Mouse (Mus musculus) kidney, embryonic 14.5 days (tissue): ENCODE measurements around the gene Khk. TPM values are rescaled to one million over a fixed set of nuclear protein-coding genes. Genes with fewer than 3 reads are reported as not detected.
"Not testable (repeated sequence)": the region's sequence is repeated elsewhere in the genome, so short reads cannot be mapped to it uniquely, and the experiment has no call there.

Experiments used
- ATAC-seq: fragments of 200-750 bp; cut with Nextera tagmentation; 2 replicates; pipeline ENCODE4 v1.8.0; 2017; ENCODE audit warnings: moderate number of reproducible peaks, mild to moderate bottlenecking, moderate TSS enrichment, moderate library complexity; ENCODE audit not compliant: low FRiP score, low TSS enrichment
- H3K27ac ChIP-seq: fragments of 300-500 bp; sonication (generic); 2 replicates; pipeline ENCODE4 v1.5.1; 2014; ENCODE audit warnings: low read depth, mild to moderate bottlenecking, low read length, moderate library complexity, mixed read lengths
- H3K27me3 ChIP-seq: fragments of 300-500 bp; sonication (generic); 2 replicates; pipeline ENCODE4 v1.6.1; 2014; ENCODE audit warnings: mild to moderate bottlenecking, low read length; ENCODE audit not compliant: control insufficient read depth, insufficient read depth
- H3K36me3 ChIP-seq: fragments of 300-500 bp; sonication (generic); 2 replicates; pipeline ENCODE4 v1.6.1; 2014; ENCODE audit warnings: low read length, mixed read lengths; ENCODE audit not compliant: control insufficient read depth, insufficient read depth
- H3K4me1 ChIP-seq: fragments of 300-500 bp; sonication (generic); 2 replicates; pipeline ENCODE4 v1.6.1; 2014; ENCODE audit warnings: low read length, mixed read lengths; ENCODE audit not compliant: control insufficient read depth, insufficient read depth
- H3K4me2 ChIP-seq: fragments of 300-500 bp; sonication (generic); replicated peaks from 2 replicates; pipeline ENCODE4 v1.6.1; 2014; ENCODE audit warnings: low read depth, mild to moderate bottlenecking, low read length
- H3K4me3 ChIP-seq: fragments of 300-500 bp; sonication (generic); 2 replicates; pipeline ENCODE4 v1.5.1; 2014; ENCODE audit warnings: mild to moderate bottlenecking, low read length
- H3K9ac ChIP-seq: fragments of 300-500 bp; sonication (generic); 2 replicates; pipeline ENCODE4 v1.6.1; 2014; ENCODE audit warnings: low read depth, mild to moderate bottlenecking, low read length, moderate library complexity
- H3K9me3 ChIP-seq: fragments of 300-500 bp; sonication (generic); 2 replicates; pipeline ENCODE4 v1.6.1; 2016; ENCODE audit warnings: low read length; ENCODE audit not compliant: control insufficient read depth
- WGBS: fragments of 180-500 bp; shearing (Covaris S2); extraction: QIAGEN DNeasy Blood & Tissue Kit; methylation state at CpG from one replicate; pipeline ENCODE4 v1.1.7; 2014; 5-methylcytosine and 5-hydroxymethylcytosine counted together
- polyA plus RNA-seq: library from polyadenylated mRNA; unstranded; fragments of >200 nt; fragmentation: Nextera tagmentation; extraction: Ambion mirVana; gene quantifications from 2 replicates; pipeline ENCODE4 v1.2.1, GENCODE M21; 2014

Gene Khk
- polyA plus RNA-seq, result 29.7 and 31.4 TPM in 2 replicates

DNA sequence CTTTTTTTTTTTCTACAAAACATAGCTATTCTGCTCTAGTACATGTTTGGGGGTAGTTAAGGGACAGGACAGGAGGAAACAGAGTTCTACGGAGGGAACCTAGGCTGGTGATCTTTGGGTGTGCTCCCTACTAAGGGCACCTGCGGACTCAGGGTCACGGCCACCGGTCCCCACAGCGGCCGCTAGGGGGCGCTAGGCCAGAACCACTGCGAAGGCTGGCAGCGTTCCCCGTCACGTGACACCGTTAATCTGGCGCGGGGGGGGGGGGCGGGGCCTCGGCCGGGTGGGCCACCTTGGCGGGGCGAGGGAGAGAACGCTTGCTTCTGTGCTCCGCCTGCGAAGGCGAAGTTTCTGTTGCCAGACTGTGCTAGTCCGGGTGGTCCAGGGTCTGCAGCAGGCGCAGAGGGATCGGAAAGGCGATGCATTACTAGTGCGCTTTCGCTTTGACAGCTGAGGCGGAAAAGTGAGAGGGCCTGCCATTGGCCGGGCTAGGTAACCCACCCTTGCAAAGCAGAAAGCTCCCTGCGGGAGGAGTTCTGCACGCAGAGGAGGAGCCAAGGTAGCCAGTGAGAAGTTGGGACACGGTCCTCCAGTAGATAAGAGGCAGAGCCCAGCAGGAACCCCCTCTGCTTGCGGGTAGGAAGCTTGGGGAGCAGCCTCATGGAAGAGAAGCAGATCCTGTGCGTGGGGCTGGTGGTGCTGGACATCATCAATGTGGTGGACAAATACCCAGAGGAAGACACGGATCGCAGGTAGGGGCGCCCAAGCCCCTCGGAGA is at the start of gene Khk:
Khk (plus strand) TSS at position 176 of the 778 bp plus-strand sequence.
- Histone ChIP-seq H3K27ac (peak within 1 kb of the TSS; percentile 81; the same call in 1 of the 2 replicates), H3K4me1 (peaks cover 12% of the 10 kb centered on the region), H3K4me3 (peak within 1 kb of the TSS; percentile 45), H3K9ac (peak within 1 kb of the TSS; percentile 63), H3K36me3 (peaks cover 45% of the 10 kb centered on the region), H3K4me2 (peak within 1 kb of the TSS; percentile 61), H3K9me3 (no peaks in the 10 kb centered on the region), H3K27me3 (no peaks in the 10 kb centered on the region)
- 1% methylated on average over 39 of the region's 40 CpGs for WGBS
- ATAC-seq, result peak; percentile 88

DNA sequence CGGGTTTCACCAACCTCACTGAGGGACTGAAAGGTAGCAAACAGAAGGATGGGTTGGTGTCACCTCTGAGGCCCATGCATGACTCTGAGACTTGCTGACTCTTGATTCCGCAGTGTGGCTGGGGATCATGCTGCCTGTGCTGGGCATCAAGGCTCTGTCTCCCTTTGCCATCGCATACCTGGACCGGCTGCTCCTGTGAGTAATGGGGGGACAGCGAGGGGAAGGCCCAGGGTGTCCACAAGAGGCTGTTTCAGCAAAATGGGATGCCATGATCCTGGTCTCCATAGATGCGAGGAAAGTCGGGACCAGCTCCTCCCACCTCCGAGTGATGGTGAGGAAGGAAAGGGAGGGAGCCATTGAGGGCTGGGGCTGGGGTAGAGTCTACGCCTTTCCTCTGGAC is 48.7 kb upstream of the Khk start:
- Histone ChIP-seq H3K9ac (no peak overlapping the region), H3K4me1 (peaks cover 5% of the 10 kb centered on the region), H3K27me3 (no peaks in the 10 kb centered on the region), H3K36me3 (peaks cover 66% of the 10 kb centered on the region), H3K4me3 (no peak overlapping the region), H3K9me3 (no peaks in the 10 kb centered on the region), H3K27ac (no peak overlapping the region), H3K4me2 (no peak overlapping the region)
- WGBS, result 94% methylated on average over 9 of the region's 9 CpGs
- no peak for ATAC-seq

DNA sequence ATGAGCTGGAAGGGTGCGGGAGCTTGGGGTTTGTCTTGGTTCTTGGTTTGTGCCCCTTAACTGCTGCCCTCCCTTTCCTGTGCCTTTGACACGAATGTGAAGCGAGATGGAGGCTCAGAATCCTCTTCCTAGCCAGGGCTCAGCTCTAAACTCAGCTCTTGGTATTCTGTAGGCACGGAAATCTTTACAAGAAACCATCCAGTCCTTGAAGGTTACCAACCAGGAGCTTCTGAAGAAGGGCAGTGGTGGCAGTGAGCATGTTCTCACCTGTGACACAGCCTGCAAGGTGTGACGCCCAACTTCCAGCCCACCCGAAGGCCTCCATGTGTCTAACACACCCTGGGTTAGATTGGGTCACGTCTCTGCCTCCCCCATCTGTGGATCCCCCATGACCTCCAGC is 46.9 kb upstream of the Khk start:
- Histone ChIP-seq H3K4me3 (no peak overlapping the region), H3K9ac (no peak overlapping the region), H3K4me1 (peaks cover 5% of the 10 kb centered on the region), H3K36me3 (peaks cover 72% of the 10 kb centered on the region), H3K27ac (no peak overlapping the region), H3K4me2 (no peak overlapping the region), H3K9me3 (no peaks in the 10 kb centered on the region), H3K27me3 (no peaks in the 10 kb centered on the region)
- WGBS, result 91% methylated on average over 7 of the region's 7 CpGs
- ATAC-seq, result no peak

DNA sequence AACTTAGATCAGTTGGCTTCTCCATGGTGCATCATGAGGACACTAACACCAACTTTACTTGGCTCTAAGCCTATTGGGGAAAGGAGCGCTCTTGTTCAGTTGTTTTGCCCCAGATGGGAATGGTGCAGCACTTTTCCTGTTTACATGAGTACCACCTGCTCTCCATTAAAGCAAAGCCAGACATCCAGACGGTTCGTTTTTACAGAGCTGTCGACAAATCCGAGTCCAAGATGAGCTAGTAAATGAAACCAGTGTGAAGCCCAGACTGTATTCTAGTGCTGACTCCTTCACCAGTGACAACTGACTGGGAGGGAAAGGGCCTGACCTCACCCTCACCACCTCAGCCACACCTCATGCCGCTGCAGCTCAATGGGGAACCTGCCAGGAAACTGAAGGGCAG is 42.6 kb upstream of the Khk start:
- H3K9ac ChIP-seq, result no peak overlapping the region
- ATAC-seq, result no peak
- H3K27me3 ChIP-seq, result no peaks in the 10 kb centered on the region
- H3K4me2 ChIP-seq, result no peak overlapping the region
- no peak overlapping the region for H3K4me3 ChIP-seq
- no peaks in the 10 kb centered on the region for H3K9me3 ChIP-seq
- peaks cover 45% of the 10 kb centered on the region for H3K36me3 ChIP-seq
- 57% methylated on average over 6 of the region's 6 CpGs for WGBS
- no peak overlapping the region for H3K27ac ChIP-seq
- H3K4me1 ChIP-seq, result no peaks in the 10 kb centered on the region

DNA sequence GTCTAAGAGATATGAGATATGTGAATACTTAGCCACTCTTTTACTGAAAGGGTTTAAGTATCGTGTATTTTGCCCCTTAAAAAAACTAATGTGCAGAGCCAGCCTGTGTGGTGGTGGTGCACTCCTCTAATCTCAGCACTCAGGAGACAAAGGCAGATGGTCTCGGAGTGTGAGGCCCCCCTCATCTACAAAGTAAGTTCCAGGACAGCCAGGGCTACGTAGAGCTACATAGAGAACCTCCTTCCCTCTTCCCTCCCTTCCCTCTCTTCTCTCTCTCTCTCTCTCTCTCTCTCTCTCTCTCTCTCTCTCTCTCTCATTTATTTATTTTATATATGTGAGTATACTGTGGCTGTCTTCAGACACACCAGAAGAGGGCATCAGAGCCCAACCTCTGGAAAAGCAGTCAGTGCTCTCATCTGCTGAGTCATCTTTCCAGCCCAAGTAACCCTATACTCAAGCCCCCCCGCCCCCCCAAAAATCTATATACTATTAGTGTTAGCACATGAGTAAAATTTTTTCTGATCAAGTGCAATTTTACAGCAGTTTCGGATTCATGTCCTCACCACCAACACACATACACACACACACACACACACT is 41.8 kb upstream of the Khk start:
- no peaks in the 10 kb centered on the region for H3K27me3 ChIP-seq
- H3K36me3 ChIP-seq, result peaks cover 37% of the 10 kb centered on the region
- no peak overlapping the region for H3K4me2 ChIP-seq
- H3K4me1 ChIP-seq, result no peaks in the 10 kb centered on the region
- H3K9ac ChIP-seq, result no peak overlapping the region
- no peak overlapping the region for H3K27ac ChIP-seq
- WGBS, result 83% methylated on average over 5 of the region's 5 CpGs
- ATAC-seq, result no peak
- H3K9me3 ChIP-seq, result no peaks in the 10 kb centered on the region
- no peak overlapping the region for H3K4me3 ChIP-seq

DNA sequence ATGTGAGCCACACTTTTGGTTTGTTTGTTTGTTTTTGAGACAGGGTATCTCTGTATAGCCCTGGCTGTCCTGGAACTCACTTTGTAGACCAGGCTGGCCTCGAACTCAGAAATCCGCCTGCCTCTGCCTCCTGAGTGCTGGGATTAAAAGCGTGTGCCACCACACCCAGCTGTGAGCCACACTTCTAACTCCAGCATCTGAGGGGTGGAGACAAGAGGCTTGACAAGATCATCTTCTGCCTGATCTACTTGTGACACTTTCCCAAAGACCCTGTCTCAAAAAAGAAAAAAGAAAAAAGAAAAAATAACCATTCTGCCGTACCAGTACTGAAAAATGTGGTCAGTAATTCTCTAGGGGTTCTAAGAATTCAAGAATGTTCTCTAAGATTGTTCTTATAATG is 39.4 kb upstream of the Khk start:
- not testable (repeated sequence) for H3K4me2 ChIP-seq, H3K4me3 ChIP-seq, H3K9ac ChIP-seq, H3K4me1 ChIP-seq, H3K9me3 ChIP-seq, H3K27me3 ChIP-seq, ATAC-seq, H3K27ac ChIP-seq
- 79% methylated on average over 4 of the region's 4 CpGs for WGBS
- H3K36me3 ChIP-seq, result peaks cover 13% of the 10 kb centered on the region

DNA sequence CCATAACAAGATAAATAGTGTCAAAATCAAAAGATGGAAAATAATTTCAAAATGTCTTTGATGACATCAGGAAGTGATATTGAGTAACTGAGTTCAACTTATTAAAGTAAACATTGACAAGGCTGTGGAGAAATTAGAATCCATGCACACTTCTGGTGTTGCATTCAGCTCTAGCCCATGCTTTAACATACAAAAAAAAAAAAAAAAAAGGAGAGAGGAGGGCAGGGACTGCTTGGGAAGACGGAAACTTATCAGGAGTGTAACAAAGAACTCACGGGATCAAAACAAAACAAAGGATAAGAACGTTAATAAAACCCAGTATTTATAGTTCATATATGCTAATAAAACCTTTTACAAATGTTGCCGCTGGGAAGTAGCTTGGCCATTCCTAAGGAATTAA is 35.0 kb upstream of the Khk start:
- WGBS, result 42% methylated on average over 4 of the region's 4 CpGs
- peaks cover 14% of the 10 kb centered on the region for H3K4me1 ChIP-seq
- peak overlapping the region; percentile 90 for H3K4me2 ChIP-seq
- H3K4me3 ChIP-seq, result no peak overlapping the region
- H3K27me3 ChIP-seq, result no peaks in the 10 kb centered on the region
- no peaks in the 10 kb centered on the region for H3K9me3 ChIP-seq
- no peak overlapping the region for H3K27ac ChIP-seq
- peak overlapping the region; percentile 72; the same call in 1 of the 2 replicates for H3K9ac ChIP-seq
- H3K36me3 ChIP-seq, result peaks cover 1% of the 10 kb centered on the region; the same call in 1 of the 2 replicates
- no peak for ATAC-seq

DNA sequence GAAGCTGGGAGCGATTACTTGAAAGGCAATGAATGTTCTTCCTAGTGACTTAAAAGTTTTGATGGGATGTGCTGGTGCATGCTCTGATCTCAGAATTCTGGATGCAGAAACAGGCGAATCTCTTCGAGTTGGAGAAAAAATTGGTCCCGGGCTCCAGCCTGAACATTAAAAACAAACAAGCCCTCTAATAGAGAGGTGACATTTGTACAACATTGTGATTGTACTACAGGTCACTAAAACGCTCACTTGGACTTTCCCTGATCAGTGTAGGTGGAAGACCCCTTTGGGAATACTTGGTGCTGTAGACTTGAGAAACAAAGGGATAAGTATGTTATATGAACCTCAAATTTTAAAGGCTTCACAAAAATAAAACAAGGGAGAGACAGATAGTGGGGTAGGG is 34.5 kb upstream of the Khk start:
- Histone ChIP-seq H3K9ac (peak overlapping the region; percentile 72; the same call in 1 of the 2 replicates), H3K36me3 (peaks cover 6% of the 10 kb centered on the region), H3K27ac (peak overlapping the region; percentile 96; the same call in 1 of the 2 replicates), H3K4me1 (peaks cover 14% of the 10 kb centered on the region), H3K9me3 (no peaks in the 10 kb centered on the region), H3K27me3 (no peaks in the 10 kb centered on the region), H3K4me3 (peak overlapping the region; percentile 80), H3K4me2 (peak overlapping the region; percentile 90)
- WGBS, result 28% methylated on average over 5 of the region's 5 CpGs
- ATAC-seq, result no peak

DNA sequence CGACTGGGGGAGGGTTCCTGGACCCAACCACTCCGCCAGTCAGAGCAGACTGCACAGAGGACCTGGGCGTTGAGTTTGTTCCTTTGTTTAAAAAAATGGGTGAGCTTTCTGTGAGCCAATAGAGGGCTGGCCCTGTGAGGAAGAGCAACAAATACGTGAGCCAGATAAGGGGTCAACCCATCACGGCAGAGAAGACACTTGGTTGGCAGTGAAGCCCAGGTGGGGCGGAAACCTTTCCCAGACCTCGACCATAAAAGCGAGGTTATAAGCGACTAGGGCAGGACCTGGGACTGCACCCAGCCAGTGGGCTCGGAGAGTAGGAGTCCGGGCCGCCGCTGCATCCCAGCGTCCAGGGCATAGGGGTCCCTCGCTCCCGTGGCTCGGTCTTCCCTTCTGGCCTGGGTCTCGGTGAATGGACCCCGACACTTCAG is 33.9 kb upstream of the Khk start:
- Histone ChIP-seq H3K4me1 (peaks cover 14% of the 10 kb centered on the region), H3K9me3 (no peaks in the 10 kb centered on the region), H3K4me2 (peak overlapping the region; percentile 90), H3K27ac (peak overlapping the region; percentile 96), H3K27me3 (no peaks in the 10 kb centered on the region), H3K9ac (peak overlapping the region; percentile 72), H3K4me3 (peak overlapping the region; percentile 80), H3K36me3 (peaks cover 12% of the 10 kb centered on the region)
- under 1% methylated on average over 19 of the region's 19 CpGs for whole genome bisulfite sequencing
- peak; percentile 65 for ATAC-seq
